Mouse (Mus musculus) thymus, adult 2 months (tissue): ENCODE measurements around the gene Fn1.

Experiments
- CTCF ChIP-seq: fragments of 200-500 bp; IDR thresholded peaks from 2 replicates; pipeline ENCODE4 v1.5.1; 2012; ENCODE audit warnings: mild to moderate bottlenecking, control low read depth, low read length, moderate library complexity, borderline replicate concordance; ENCODE audit not compliant: control insufficient read depth, poor library complexity, insufficient read depth; ENCODE audit errors: extremely low read depth
- POLR2A ChIP-seq: fragments of 200-500 bp; IDR thresholded peaks from 2 replicates; pipeline ENCODE4 v1.6.1; 2012; ENCODE audit warnings: mild to moderate bottlenecking, low read length, control low read depth, moderate library complexity; ENCODE audit not compliant: control insufficient read depth, poor library complexity, insufficient read depth; ENCODE audit errors: extremely low read depth

DNA sequence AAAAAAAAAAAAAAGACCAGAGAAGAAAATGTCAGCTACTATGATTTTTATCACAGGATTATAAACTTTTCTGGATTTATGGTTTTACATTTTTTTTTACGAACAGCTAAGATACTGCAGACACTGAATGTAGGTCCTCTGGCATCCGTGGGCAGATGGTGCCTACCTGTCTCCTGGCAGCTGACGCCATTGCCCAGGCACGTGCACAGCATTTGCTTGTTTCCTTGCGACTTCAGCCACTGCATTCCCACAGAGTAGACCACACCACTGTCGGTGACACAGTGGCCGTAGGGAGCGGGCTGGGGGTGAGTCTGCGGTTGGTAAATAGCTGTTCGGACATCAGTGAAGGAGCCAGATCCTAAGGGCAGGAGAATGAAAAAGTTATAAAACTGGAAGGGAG is 10.2 kb downstream of the Fn1 start:
- TF ChIP-seq CTCF (no peak), POLR2A (no peak)
